ENCODE assay signal across 8 mouse cellular contexts in the genomic region with DNA sequence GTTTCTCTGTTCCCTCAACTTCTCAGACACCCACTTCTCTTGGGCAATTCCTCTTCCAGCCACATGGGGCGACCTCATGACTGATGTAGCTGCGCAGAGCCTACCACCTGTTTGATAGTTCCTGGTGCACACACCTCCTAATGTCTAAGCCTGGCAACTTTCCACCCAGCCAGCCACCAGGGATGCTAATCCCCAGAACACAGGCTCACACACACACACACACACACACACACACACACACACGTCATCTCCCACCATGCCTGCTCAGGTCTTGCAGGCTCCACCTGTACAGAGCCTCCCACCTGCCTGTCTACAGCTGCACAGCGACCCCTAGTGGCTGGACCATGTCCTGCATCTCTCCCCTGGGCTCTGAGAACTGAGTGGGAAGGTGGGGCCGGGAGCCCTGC. TPM values are rescaled to one million over a fixed set of nuclear protein-coding genes. Genes with fewer than 3 reads are reported as not detected.
DNase-seq lines count a peak whose midpoint lies in the region; ATAC-seq and TF ChIP-seq lines count a peak whose summit lies in the region.

No protein-coding gene starts in this region.

- H3K27ac ChIP-seq in kidney, adult 2 months (ENCODE audit: insufficient read depth, low read depth, low read length), result no peak overlapping the region
- no peak overlapping the region for H3K27ac ChIP-seq in liver, embryonic 12.5 days
- no peak overlapping the region for H3K27ac ChIP-seq in stomach, embryonic 14.5 days (ENCODE audit: low read length)

- no peak overlapping the region for H3K4me2 ChIP-seq in liver, embryonic 12.5 days
- no peak overlapping the region for H3K4me2 ChIP-seq in stomach, embryonic 14.5 days (replicated peaks; ENCODE audit: low read depth, low read length)

- no peak for TF ChIP-seq POLR2A in kidney, adult 2 months (IDR thresholded peaks at IDR 0.05; ENCODE audit: low read depth, low read length)

- H3K36me3 ChIP-seq in kidney, adult 2 months (ENCODE audit: control insufficient read depth, insufficient read depth, low read length), result peaks cover 3% of the 10 kb centered on the region
- peaks cover 70% of the 10 kb centered on the region for H3K36me3 ChIP-seq in liver, embryonic 12.5 days
- H3K36me3 ChIP-seq in stomach, embryonic 14.5 days (ENCODE audit: control insufficient read depth, insufficient read depth, low read length), result peaks cover 70% of the 10 kb centered on the region

- ATAC-seq in liver, embryonic 12.5 days, result peak; percentile 65
- ATAC-seq in stomach, embryonic 14.5 days (ENCODE audit: insufficient number of reproducible peaks, insufficient read depth, low FRiP score, low read depth), result peak; percentile 66

- H3K9me3 ChIP-seq in liver, embryonic 12.5 days (replicated peaks), result no peaks in the 10 kb centered on the region
- H3K9me3 ChIP-seq in stomach, embryonic 14.5 days (ENCODE audit: control insufficient read depth, low read depth, low read length), result no peaks in the 10 kb centered on the region

- peak; percentile 52 for DNase-seq in ovary, postnatal 10 days (ENCODE audit: low spot score)
- DNase-seq in ovary, adult 18-20 months (ENCODE audit: low spot score), result no peak
- peak; percentile 76 to 85 for DNase-seq in cerebellum, postnatal 25 days
- DNase-seq in gastrocnemius, postnatal 10 days, result peak; percentile 81
- DNase-seq in kidney, adult 2 months, result peak; percentile 87
- DNase-seq in naive thymus-derived CD4-positive, alpha-beta T cell, adult 2 months (ENCODE audit: low read depth), result peak; percentile 95

- H3K27me3 ChIP-seq in kidney, adult 2 months (replicated peaks; ENCODE audit: control insufficient read depth, insufficient read depth, low read length), result no peaks in the 10 kb centered on the region
- no peaks in the 10 kb centered on the region for H3K27me3 ChIP-seq in liver, embryonic 12.5 days (replicated peaks)
- no peaks in the 10 kb centered on the region for H3K27me3 ChIP-seq in stomach, embryonic 14.5 days (ENCODE audit: control insufficient read depth, insufficient read depth, low read length)

- peak; percentile 88 for TF ChIP-seq CTCF in kidney, adult 2 months (conservative IDR thresholded peaks at IDR 0.05; ENCODE audit: insufficient read depth, insufficient read length, low read depth, low read length)

- no peak overlapping the region for H3K4me3 ChIP-seq in kidney, adult 2 months (ENCODE audit: insufficient read depth, low read depth, low read length)
- no peak overlapping the region for H3K4me3 ChIP-seq in liver, embryonic 12.5 days
- no peak overlapping the region for H3K4me3 ChIP-seq in stomach, embryonic 14.5 days (ENCODE audit: low read depth, low read length)

- 23% methylated on average over 5 of the region's 5 CpGs for WGBS in kidney, adult 2 months
- 48% methylated on average over 5 of the region's 5 CpGs for WGBS in liver, embryonic 12.5 days (ENCODE audit: insufficient replicate concordance)
- WGBS in stomach, embryonic 14.5 days, result 48% methylated on average over 5 of the region's 5 CpGs

- H3K4me1 ChIP-seq in kidney, adult 2 months (ENCODE audit: control insufficient read depth, insufficient read depth, low read length), result peaks cover 4% of the 10 kb centered on the region; the same call in 1 of the 2 replicates
- H3K4me1 ChIP-seq in liver, embryonic 12.5 days, result peaks cover 27% of the 10 kb centered on the region
- H3K4me1 ChIP-seq in stomach, embryonic 14.5 days (ENCODE audit: control insufficient read depth, insufficient read depth, low read length), result no peaks in the 10 kb centered on the region

- no peak overlapping the region for H3K9ac ChIP-seq in liver, embryonic 12.5 days
- no peak overlapping the region for H3K9ac ChIP-seq in stomach, embryonic 14.5 days (replicated peaks; ENCODE audit: low read depth, low read length)

RNA-seq across cellular contexts. Expression of a gene that starts 2.3 kb away (rescaled TPM):
- total RNA-seq in gastrocnemius, postnatal 10 days (2021), result not detected
- 73.5 and 88.1 TPM in 2 replicates for polyA plus RNA-seq in kidney, adult 2 months (2012; rRNA removed)
- 0.75 and 0.79 TPM in 2 replicates for polyA plus RNA-seq in liver, embryonic 12.5 days (2016; fragmentation: Nextera tagmentation; extraction: Ambion mirVana)
- 5.3 and 6.4 TPM in 2 replicates for polyA plus RNA-seq in stomach, embryonic 14.5 days (2014; fragmentation: Nextera tagmentation; extraction: Ambion mirVana)

RNA-seq across cellular contexts. Expression of a gene that starts 13.7 kb away (rescaled TPM):
- total RNA-seq in gastrocnemius, postnatal 10 days (2021), result 10 to 100 TPM; 40.9 to 53.7 TPM
- 134 and 169 TPM in 2 replicates for polyA plus RNA-seq in kidney, adult 2 months (2012; rRNA removed)
- polyA plus RNA-seq in liver, embryonic 12.5 days (2016; fragmentation: Nextera tagmentation; extraction: Ambion mirVana), result 27.1 and 32.8 TPM in 2 replicates
- 69.4 and 79.4 TPM in 2 replicates for polyA plus RNA-seq in stomach, embryonic 14.5 days (2014; fragmentation: Nextera tagmentation; extraction: Ambion mirVana)

RNA-seq across cellular contexts. Expression of a gene that starts 13.9 kb away (rescaled TPM):
- 1 to 10 TPM; 4.3 to 5.6 TPM for total RNA-seq in gastrocnemius, postnatal 10 days (2021)
- polyA plus RNA-seq in kidney, adult 2 months (2012; rRNA removed), result 62.9 and 73.4 TPM in 2 replicates
- 7.9 and 8.2 TPM in 2 replicates for polyA plus RNA-seq in liver, embryonic 12.5 days (2016; fragmentation: Nextera tagmentation; extraction: Ambion mirVana)
- 2.8 TPM in 2 replicates for polyA plus RNA-seq in stomach, embryonic 14.5 days (2014; fragmentation: Nextera tagmentation; extraction: Ambion mirVana)

RNA-seq across cellular contexts. Expression of a gene that starts 19.1 kb away (rescaled TPM):
- 1 to 10 TPM; 8.3 to 8.9 TPM for total RNA-seq in gastrocnemius, postnatal 10 days (2021)
- polyA plus RNA-seq in kidney, adult 2 months (2012; rRNA removed), result 448 and 498 TPM in 2 replicates
- 16.9 and 17.3 TPM in 2 replicates for polyA plus RNA-seq in liver, embryonic 12.5 days (2016; fragmentation: Nextera tagmentation; extraction: Ambion mirVana)
- 15.1 and 16.2 TPM in 2 replicates for polyA plus RNA-seq in stomach, embryonic 14.5 days (2014; fragmentation: Nextera tagmentation; extraction: Ambion mirVana)

RNA-seq across cellular contexts. Expression of a gene that starts 30.1 kb away (rescaled TPM):
- total RNA-seq in gastrocnemius, postnatal 10 days (2021), result not detected
- polyA plus RNA-seq in kidney, adult 2 months (2012; rRNA removed), result 0.05 TPM in 1 of 2 replicates, not detected in the other
- polyA plus RNA-seq in liver, embryonic 12.5 days (2016; fragmentation: Nextera tagmentation; extraction: Ambion mirVana), result not detected in 2 replicates
- not detected in 2 replicates for polyA plus RNA-seq in stomach, embryonic 14.5 days (2014; fragmentation: Nextera tagmentation; extraction: Ambion mirVana)

Comparison
In these comparisons a context has a peak if more than half of its experiments do, and no peak if none do; other contexts are left out.
1. RNA of a gene that starts 2.3 kb away (polyA plus RNA-seq): 73.5 to 88.1 TPM in kidney, adult 2 months; 5.3 to 6.4 TPM in stomach, embryonic 14.5 days and 0.75 to 0.79 TPM in liver, embryonic 12.5 days; every median in the first group is over 10 times any median in the second.